Mouse (Mus musculus) brain, embryonic 14.5 days (tissue): ENCODE results near the gene Prss43. TPM values are rescaled to one million over a fixed set of nuclear protein-coding genes. Genes with fewer than 3 reads are reported as not detected.

Experiments
- DNase-seq: peaks from one replicate; pipeline ENCODE4 v3.0.0-alpha.2; 2011; ENCODE audit warnings: low read depth
- CTCF ChIP-seq: fragments of 200-500 bp; IDR thresholded peaks from 2 replicates; pipeline ENCODE4 v1.5.1; 2012; ENCODE audit warnings: inconsistent platforms, mild to moderate bottlenecking, moderate library complexity, borderline replicate concordance; ENCODE audit not compliant: insufficient read depth, insufficient read length; ENCODE audit errors: extremely low read depth
- POLR2A ChIP-seq: fragments of 200-500 bp; IDR thresholded peaks from 2 replicates; pipeline ENCODE4 v1.6.1; 2012; ENCODE audit warnings: mild to moderate bottlenecking, inconsistent platforms, borderline replicate concordance; ENCODE audit not compliant: poor library complexity, insufficient read depth, insufficient read length, severe bottlenecking; ENCODE audit errors: extremely low read depth
- polyA plus RNA-seq: library from polyadenylated mRNA; depleted of rRNA; stranded (reverse); fragments of >200 nt; gene quantifications from 2 replicates; pipeline ENCODE4 v1.2.3, GENCODE M21; 2012; rRNA removed

The Prss43 gene
- polyA plus RNA-seq, 1 experiment: not detected

DNA sequence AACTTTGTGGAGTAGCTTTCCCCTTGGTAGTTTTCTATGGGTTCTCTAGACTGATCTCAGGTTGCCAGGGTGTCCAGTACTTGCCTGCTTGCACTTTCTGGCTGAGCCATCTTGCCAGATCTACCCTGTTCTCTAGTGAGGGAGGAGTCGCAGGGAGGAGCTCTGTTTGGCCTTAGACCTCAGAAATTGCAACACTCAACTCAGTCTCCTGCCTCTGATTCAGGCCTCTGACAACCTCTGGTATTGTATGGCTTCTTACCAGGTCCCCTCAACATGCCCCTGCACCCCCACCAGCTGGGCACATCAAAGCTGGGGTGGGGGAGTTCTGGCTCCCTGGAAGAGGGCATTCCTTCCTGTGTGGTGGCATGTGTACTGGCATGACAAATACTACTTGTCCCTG is 50.9 kb downstream of the Prss43 start:
- no peak for DNase-seq

DNA sequence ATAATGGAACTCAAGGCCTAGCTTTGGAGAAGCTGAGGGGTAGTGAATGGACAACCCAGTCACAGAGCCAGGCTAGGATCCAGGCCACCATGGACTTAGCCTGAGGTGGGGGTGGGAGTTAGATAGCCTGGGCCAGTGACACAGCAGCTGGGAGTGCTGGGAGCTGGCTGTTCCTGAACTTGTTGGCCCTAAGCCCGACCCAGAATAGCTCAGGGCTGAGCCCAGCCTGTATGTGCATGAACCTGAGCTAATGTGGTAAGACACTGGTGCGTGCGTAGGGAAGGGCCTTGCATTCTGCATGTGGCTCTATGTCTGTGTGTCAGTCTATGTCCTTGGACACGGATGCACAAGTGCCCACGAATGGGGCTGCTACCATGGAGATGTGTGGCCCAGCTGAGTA is 51.4 kb downstream of the Prss43 start:
- no peak for DNase-seq
- no peak for TF ChIP-seq POLR2A
- TF ChIP-seq CTCF: no peak

More for the DNA sequence above, 50.9 kb downstream of the Prss43 start:
- TF ChIP-seq CTCF (no peak), POLR2A (no peak)

DNA sequence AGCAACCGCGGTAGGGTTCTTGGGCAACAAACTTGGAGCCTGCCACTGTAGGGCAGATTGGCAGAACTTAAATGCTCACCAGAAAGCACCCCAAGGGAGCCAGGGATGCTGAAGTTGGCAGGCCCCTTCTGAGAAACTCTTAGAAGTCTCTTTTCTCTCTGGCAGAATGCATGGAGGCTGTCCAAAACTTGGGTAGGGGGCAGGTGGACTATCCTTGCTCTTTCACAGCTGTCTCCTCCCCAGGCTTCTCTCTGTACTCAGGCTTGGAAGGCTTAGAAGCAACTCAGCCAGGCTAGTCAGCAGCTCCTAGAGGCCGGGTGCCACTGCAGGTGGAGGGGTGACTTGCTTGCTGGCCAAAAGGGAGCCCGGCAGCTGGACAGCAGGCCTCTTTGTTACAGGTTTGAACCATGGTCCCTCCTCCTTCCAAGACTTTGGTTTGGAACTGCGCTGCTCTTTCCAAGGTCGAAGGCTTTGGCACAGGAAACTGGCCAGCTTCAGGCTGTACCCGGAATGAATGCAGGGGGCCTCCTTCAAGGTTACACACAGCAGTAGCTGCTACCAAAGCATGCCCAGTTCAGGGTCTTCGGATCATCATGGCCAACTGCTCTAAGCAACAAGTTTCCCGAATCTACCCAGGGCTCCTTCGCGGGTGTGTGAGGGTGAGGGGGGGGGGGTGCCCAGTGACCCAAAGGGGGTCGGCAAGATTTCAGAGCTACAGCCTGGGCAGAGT is 52.9 kb downstream of the Prss43 start, which contains the start of gene Als2cl:
Gene Als2cl, plus strand, starts transcription at position 680 of the 730 bp plus-strand sequence.
- TF ChIP-seq CTCF (no peak), POLR2A (no peak)
- no peak for DNase-seq

DNA sequence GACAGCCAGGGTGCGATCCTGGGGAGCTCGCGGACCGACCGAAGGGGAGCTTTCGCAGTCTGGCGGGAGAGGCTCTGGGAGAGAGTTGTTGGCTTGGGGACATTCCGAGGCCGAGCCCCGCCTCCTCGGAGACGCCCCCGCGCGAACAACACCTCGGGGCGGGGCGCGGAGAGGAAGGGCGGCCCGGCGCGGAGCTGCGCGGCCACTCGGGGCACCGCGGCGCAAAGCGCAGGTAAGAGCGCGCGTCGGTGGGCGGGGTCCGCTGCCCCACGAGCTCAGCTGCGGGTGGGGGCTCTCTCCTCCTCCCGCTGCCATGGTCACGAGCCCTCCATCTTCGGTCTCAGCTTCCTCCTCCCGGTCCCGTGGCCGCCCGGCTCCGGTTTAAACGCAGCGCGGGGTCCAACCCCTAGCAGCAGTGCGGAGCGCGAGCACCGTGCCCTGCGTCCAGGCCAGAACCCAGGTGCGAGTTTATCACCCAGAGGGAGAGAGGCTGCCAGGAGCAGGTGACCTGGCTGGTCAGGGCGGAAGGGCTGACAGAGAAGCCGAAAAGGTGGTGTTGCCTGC is 53.6 kb downstream of the Prss43 start, which contains the start of gene Tmie:
Gene Tmie, minus strand, starts transcription at position 116 of the 564 bp plus-strand sequence.
- TF ChIP-seq POLR2A (no peak), CTCF (no peak)
- peak; percentile 15 for DNase-seq

DNA sequence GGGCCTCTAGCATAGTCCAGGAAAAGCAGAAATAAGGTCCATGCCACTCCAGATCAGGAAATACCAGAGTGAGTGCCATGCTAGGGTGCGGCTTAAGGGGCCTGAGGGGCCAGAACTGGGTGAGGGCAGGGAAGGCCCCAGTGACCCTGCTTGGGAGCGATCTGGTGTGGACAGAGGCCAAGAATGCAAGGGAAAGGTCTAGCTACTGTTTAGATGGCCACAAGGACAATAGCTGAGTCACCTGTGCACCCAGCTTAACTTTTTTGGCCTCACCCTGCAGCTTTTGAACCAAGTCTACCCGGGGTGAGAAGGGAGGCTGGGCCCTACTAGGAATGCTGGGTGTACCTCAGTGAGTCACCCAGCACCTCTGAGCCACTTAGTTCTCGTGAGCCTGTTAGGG is 54.3 kb downstream of the Prss43 start:
- TF ChIP-seq CTCF: no peak
- TF ChIP-seq POLR2A: no peak
- DNase-seq: no peak

Other genes starting within 250 kb of the Prss43 start
- 25.1 and 33.9 TPM in 2 replicates for gene Nradd, start 202.2 kb upstream of the Prss43 start, polyA plus RNA-seq
- gene Nbeal2, start 172.5 kb upstream of the Prss43 start, polyA plus RNA-seq: 11.8 and 15.5 TPM in 2 replicates
- gene Ccdc12, start 170.2 kb upstream of the Prss43 start, polyA plus RNA-seq: 76.0 and 103 TPM in 2 replicates
- gene Myl3, start 84.8 kb upstream of the Prss43 start, polyA plus RNA-seq: 0.30 and 0.37 TPM in 2 replicates
- 18.0 and 24.2 TPM in 2 replicates for gene Pth1r, start 79.5 kb upstream of the Prss43 start, polyA plus RNA-seq
- not detected in 2 replicates for gene Prss42, start 28.5 kb upstream of the Prss43 start, polyA plus RNA-seq
- not detected in 2 replicates for gene Prss44, start 12.7 kb upstream of the Prss43 start, polyA plus RNA-seq
- gene Prss45, start 7.9 kb downstream of the Prss43 start, polyA plus RNA-seq: 0.09 TPM in 1 of 2 replicates, not detected in the other
- not detected in 2 replicates for gene Prss46, start 17.8 kb downstream of the Prss43 start, polyA plus RNA-seq
- gene Prss50, start 31.3 kb downstream of the Prss43 start, polyA plus RNA-seq: 0.06 and 0.08 TPM in 2 replicates
- gene Als2cl, start 53.2 kb downstream of the Prss43 start, polyA plus RNA-seq: 2.6 and 3.9 TPM in 2 replicates
- 0.61 and 1.1 TPM in 2 replicates for gene Tmie, start 53.4 kb downstream of the Prss43 start, polyA plus RNA-seq
- gene Fam240a, start 90.2 kb downstream of the Prss43 start, polyA plus RNA-seq: not detected in 2 replicates
- 0.25 TPM in 1 of 2 replicates, not detected in the other for gene Tdgf1, start 119.5 kb downstream of the Prss43 start, polyA plus RNA-seq
- 0.09 and 0.26 TPM in 2 replicates for gene Lrrc2, start 124.9 kb downstream of the Prss43 start, polyA plus RNA-seq
- gene Rtp3, start 163.9 kb downstream of the Prss43 start, polyA plus RNA-seq: 0.11 and 0.12 TPM in 2 replicates
- gene Ltf, start 192.6 kb downstream of the Prss43 start, polyA plus RNA-seq: 0.53 and 0.68 TPM in 2 replicates
- gene Ccrl2, start 230.8 kb downstream of the Prss43 start, polyA plus RNA-seq: 1.1 TPM in 2 replicates